Mouse (Mus musculus) cerebellum, adult 8-10 months (tissue): ENCODE measurements around the gene Hist2h2ac.
A peak's percentile ranks its signal among the peaks of the same experiment; 100 is the strongest.
"Not testable (repeated sequence)": the region's sequence is repeated elsewhere in the genome, so short reads cannot be mapped to it uniquely, and the experiment has no call there.

Experiments
- DNase-seq: peaks from one replicate; pipeline ENCODE4 v3.0.0; 2022

Gene Hist2h2ac

DNA sequence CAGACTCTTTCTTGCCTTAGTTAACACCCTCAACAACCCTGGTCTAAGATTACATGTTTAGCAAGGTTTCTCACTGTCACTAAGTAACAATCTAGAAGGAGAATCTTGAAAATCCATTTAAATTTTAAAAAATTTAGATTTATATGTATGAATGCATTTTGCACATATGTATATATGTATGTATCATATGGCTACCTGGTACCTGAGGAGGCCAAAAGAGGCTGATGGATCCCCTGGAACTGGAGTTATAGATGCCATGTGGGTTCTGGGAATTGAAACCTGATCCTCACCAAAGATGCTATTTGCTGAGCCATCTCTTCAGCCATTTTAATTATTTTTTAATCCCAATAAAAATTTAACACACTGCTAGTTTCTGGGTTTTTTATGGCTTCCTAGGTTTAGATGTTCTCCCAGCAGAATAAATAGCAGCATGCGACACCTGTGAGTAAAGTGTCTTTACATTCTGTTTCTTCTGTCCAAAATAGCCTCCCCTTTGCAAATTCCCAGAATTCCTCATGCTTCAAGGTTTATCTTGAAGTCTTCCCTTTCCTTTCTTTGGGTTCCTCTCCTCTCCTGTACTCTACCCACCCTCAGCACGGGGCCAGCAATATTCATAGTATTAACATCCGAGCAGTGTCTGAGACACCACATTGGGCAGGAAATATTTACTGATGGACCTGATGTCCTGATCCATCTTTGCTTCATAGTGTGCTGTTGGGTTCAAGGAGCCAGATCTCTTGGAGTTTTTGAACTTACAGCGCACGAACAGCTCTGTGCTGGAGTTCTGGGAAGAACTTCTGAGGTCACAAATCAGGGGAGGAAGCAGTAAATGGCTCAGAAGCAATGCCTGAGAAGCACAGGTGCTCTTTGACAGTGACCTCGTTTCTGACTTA, 27.7 kb upstream of the Hist2h2ac start:
- no peak for DNase-seq

DNA sequence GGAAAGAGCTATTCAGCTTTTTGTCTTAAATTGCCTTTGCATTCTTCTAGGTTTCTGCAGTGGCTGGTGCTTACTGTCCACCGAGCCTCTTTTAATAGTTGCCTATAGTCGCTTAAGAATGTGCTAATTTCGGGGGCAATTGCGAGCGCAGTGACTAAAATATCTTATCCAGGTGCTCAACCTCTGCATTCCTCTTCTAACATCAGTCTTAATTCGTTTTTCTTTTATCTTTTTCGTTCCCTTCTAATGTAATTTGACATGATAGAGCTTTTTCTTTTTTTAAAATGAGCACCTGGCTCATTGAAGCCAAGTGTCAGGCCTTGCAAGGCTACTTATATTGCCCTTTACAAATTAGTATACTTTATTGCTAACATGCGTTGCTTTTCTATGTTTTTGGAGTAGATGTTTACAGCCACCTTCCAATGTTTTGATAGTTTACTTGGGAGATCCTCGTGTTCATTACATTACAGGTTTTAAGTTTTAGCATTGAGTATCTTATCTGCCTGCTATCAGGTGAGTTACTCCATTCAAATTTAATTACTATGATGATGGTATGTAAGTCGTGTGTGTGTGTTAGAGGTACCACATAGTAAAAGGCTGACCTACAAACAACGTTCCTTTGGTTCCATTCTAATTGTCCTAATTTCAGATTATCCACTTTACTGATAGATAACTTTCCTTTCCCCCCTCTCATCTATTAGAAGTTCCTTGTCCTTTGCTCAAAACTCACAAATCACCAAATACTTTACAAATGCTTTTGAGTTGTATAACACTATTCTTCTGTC, 26.9 kb upstream of the Hist2h2ac start:
- DNase-seq: no peak

- not testable (repeated sequence) for DNase-seq
Observed at GRCm38 (mm10) chr3:96246427-96246856, 25.8 kb upstream of the Hist2h2ac start, which contains the start of gene Hist2h3c1. Hist2h3c1 (plus strand) TSS chr3:96246685.

GRCm38 (mm10) chr3:96246018-96246417, 25.3 kb upstream of the Hist2h2ac start:
- DNase-seq: not testable (repeated sequence)

- peak; percentile 88 for DNase-seq
Observed at GRCm38 (mm10) chr3:96245003-96245886, 24.6 kb upstream of the Hist2h2ac start, which contains the start of gene Hist2h2aa1. Hist2h2aa1 (plus strand) TSS chr3:96245497.

DNA sequence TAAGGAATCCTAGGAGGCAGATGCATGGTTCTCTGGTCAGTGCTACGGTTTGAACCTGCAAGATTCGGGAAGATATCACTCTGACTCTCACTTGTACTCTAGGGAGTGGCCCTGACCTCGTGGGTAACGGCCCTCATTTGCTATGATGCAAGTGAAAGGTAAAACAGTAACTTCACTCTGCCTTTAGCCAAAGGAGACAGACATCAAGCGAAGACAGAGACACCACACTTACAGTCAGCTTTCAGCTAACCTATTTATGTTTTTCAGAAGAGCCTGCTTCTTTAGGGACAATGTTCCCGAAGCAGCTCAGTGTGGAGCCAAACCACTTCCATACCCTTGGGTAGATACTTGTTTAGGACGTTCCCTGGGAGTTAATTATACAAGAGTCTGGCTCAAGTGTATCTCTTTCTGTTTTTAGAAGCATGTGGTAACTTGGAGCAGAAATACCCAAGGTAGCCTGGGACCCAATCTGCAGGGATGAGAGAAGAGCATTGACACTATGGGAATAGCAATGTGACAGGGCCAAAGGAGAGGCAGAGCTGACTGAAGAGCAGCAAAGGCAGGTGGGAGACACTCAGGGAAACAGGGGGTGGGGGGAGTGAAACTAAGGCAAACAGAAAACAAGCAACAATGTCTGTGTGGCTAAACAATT, 23.4 kb upstream of the Hist2h2ac start:
- DNase-seq: no peak

DNA sequence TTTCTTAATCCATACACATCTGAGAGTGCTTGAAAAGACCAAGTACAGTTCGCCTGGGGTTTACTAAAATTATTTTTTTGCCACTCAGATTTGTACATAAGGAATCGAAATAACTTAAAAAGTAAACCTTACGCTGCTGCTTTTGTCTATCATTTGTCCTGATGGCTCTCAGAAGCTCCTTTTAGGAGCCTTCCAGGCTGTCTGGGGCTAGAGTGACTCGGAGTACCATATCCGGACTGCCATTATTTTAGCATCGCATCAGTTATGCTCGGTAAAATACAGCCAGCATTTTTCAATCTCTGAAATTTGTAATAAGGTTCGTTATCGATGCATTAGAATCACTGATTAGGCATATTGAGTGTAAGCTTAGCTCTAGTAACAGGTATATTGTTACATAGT, 20.1 kb upstream of the Hist2h2ac start:
- DNase-seq: no peak

DNA sequence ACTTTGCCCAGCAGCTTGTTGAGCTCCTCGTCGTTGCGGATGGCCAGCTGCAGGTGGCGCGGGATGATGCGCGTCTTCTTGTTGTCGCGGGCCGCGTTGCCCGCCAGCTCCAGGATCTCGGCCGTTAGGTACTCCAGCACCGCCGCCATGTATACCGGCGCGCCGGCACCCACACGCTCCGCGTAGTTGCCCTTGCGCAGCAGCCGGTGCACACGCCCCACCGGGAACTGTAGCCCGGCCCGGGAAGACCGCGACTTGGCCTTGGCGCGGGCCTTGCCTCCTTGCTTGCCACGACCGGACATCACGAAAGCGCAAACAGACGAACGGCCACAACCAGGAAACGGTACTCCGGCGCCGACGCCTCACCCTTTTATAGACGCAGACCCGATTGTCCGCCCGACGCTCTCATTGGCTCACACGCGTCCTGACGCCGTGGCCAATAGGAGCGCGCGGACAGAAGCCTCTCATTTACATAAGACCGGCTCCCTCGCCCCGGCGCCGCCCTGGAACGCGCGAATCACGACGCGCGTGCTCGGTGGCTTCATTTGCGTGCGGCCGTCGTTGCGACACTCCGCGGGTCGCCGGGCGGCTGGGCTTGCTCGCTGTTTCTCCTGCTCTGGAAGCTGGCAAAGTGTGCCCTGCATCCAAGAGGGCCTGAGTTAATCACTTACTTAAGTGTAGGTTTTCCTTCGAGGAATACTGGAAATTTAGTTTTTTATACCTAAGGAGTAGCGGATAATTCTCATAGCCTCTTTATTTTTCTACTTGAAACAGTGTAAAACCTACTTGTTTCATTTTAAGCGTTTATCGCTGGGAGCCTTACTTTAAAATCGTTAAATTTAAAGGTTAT, 19.5 kb upstream of the Hist2h2ac start, which contains the start of gene Hist2h2aa2:
Hist2h2aa2 (minus strand) TSS at position 328 of the 850 bp plus-strand sequence.
- DNase-seq: peak; percentile 97

- not testable (repeated sequence) for DNase-seq
Observed at GRCm38 (mm10) chr3:96238954-96239793, 18.5 kb upstream of the Hist2h2ac start, which contains the start of gene Hist2h3c2. Hist2h3c2 (minus strand) TSS chr3:96239127.

DNA sequence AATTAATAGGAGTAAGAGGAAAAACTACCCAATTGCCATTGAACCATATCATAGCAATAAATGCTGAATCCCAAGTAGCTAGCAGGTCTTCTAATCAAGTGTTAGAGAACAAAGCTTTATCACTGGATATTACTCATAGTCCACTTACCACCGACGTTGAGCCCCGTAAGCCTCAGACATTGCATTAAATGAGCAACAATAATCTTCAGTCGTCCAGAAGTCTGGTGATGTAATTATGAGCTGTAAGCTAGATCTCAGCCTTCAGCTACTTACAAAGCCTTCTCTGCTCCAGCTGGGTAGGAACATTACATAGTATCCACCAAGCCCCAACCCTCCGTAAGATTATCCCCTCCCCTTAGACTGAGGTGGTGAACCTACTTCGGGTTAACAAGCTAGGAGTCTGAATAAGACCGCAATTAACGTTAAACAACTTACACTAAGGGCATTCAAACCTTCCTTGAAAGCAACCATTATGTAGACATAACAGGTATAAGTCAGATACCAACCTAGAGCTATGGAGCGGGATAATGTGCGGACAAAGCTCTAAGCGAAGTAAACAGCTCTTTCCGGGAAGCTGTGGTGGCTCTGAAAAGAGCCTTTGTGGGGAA, 17.3 kb upstream of the Hist2h2ac start:
- DNase-seq: no peak

DNA sequence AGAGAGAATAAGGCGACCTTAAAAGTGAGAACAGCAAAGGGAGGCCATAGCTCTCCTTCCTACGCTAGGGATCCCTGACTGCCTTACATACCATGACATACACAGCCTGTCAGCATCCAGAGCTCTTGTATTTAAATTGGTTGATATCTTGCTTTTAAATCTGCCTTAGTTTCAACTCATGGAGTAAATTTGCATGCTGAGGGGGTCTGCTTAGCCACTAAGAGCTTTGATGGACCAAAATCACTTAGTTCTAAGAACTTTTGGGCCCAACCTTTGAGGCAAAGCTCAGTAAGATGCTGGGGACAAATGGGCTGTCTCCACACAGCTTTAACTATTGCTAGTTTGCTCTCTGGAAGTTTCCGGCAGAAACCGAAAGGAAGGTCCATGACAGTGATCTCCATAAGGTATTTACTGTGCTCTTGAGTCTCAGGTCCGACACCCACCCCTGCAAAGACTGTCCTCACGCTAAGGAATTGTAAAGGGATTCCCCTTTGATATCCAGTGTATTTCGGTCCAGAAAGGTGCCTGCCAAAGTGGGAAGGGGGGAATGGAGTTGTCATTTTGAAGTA, 16.7 kb upstream of the Hist2h2ac start:
- no peak for DNase-seq

GRCm38 (mm10) chr3:96236834-96237334, 16.2 kb upstream of the Hist2h2ac start:
- no peak for DNase-seq

DNA sequence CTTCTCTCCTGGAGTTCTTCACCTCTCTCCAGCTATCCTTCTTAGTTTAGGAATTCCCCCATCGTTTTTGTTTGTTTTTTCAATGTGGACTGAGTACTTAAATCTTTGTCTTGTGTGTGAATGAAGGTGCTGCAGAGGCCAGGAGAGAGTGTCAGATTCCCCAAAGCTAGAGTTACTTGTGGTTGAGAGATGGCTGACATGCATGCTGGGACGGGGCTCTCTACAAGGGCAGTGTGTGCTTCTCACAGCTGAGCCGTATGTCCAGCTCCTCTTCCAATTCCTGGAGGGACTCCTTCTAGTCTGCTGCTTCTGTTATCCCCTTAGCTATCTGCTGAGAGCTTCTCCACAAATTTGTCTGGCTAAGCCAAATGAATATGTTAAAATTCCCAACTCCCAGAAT, 15.2 kb upstream of the Hist2h2ac start:
- DNase-seq: no peak

DNA sequence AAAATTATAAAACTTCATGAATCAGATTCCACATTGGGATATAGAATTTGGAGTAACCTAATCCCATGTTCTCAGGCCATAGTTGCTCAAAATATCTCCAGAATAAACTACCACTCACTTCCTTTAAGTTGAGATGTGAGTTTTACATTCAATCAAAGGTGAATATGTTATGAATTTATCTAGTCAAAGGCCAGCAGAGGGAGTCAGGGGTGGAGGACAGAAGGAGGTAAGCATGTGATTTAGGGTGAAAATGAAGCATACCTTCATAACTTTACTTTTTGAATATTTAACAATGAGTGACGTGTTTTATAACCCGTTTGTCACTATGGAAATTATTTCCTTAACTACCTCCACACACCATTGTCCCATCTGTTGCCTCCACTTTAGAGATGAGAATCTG, 14.2 kb upstream of the Hist2h2ac start:
- no peak for DNase-seq

DNA sequence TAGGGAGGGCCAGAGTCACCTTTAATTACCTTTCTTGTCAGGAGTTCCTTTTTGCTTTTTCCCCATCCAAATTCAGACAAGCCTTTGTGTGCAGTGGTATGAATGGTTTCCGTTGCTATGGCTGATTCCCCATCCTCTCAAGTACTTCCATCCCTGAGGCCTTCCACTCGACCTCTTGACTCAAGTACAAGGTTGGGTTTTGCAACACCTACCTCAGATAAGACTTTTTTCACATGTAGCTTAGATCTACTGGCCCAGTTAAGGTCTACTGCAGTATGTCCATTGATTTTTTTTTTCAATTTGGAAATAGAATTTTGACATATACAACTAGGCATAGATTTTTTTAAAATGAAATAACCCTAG, 11.1 kb upstream of the Hist2h2ac start:
- no peak for DNase-seq

DNA sequence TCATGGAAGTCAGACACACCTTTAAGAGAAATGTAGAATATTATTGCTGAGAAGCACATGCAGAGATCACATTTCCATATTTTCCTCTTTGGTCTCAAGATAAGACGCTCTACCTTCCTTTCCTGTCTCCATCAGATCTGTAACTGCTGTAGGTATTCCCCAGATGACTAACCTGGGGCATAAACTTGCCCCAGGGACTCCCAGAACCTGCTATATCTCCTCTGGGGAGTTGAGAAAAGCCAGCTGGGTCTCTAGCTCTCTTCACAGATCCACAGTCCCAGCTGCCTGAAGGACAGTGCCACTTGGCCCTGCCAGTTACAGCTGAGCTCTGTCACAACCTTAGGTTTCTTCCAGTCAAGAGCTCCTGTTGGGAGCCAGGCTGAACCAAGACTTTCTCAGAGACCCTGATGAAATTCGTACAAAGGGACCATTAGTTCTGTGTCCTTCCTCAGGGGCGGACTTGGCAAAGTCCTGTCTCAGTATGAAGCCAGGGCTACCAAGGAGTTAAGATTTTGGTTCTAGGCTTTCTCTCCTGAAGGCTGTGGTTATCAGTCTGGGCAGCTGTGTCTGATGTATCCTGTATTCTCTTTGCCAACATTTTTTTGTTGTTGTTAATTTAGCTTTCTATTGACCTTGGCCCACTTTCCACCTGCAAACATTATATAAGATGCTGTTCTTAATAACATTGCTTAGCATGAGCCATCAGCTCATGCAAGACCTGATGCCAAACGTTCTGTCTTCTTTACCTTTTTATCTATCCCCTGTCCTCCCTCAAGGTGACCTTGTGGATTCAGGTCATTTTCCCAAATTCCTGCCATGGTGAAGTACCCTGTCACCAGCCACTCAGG, 10.5 kb upstream of the Hist2h2ac start:
- DNase-seq: no peak

- no peak for DNase-seq
Observed at GRCm38 (mm10) chr3:96230404-96230803, 9.7 kb upstream of the Hist2h2ac start.

- DNase-seq: no peak
Observed at GRCm38 (mm10) chr3:96228828-96229227, 8.1 kb upstream of the Hist2h2ac start.
